19 mouse cellular contexts compared by ENCODE assay signal in the genomic region with DNA sequence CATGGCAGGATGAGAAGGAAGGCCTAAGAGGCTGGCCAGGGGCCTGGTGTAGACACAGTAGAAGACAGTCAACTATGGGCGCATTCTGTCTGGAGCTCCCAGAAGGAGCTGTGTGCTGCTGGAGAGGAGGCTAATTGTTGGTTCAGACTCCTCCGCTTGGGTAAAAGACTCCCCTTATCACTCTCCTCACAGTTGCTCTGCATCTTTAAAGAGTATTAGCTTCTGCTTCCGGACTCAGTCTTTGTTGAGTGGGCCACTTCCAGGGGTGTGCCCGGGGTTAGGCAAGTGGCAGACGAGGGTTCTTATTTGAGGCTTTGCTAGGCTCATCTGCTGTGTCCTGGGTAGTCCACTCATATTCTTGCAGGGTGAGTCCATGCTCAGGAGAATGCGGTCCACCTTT. TPM values are rescaled to one million over a fixed set of nuclear protein-coding genes. Genes with fewer than 3 reads are reported as not detected.
DNase-seq lines count a peak whose midpoint lies in the region; ATAC-seq lines count a peak whose summit lies in the region.
"Had no signal": no experiment of that assay in that cellular context is flagged by ENCODE, and none has a peak within 500 bp of the region (broad histone marks: within the 10 kb centered on the region; RNA-seq: fewer than 3 reads in every experiment).

No protein-coding gene starts in this region.

- peaks cover 80% of the 10 kb centered on the region for H3K4me1 ChIP-seq in megakaryocyte, embryonic 14.5 days
- H3K4me1 ChIP-seq: embryonic facial prominence, embryonic 10.5 days; embryonic facial prominence, embryonic 12.5 days; forebrain, embryonic 10.5 days; forebrain, embryonic 12.5 days had no signal

- H3K9me3 ChIP-seq in megakaryocyte, embryonic 14.5 days = peaks cover 11% of the 10 kb centered on the region
- H3K9me3 ChIP-seq: embryonic facial prominence, embryonic 10.5 days; embryonic facial prominence, embryonic 12.5 days; forebrain, embryonic 10.5 days; forebrain, embryonic 12.5 days had no signal

- H3K36me3 ChIP-seq in megakaryocyte, embryonic 14.5 days (replicated peaks; ENCODE audit: low read length) = peaks cover 97% of the 10 kb centered on the region

- peak overlapping the region; percentile 69 for H3K4me3 ChIP-seq in megakaryocyte, embryonic 14.5 days (replicated peaks)
- H3K4me3 ChIP-seq: embryonic facial prominence, embryonic 10.5 days; embryonic facial prominence, embryonic 12.5 days; forebrain, embryonic 10.5 days; forebrain, embryonic 12.5 days had no signal

- H3K27me3 ChIP-seq in megakaryocyte, embryonic 14.5 days (replicated peaks) = no peaks in the 10 kb centered on the region
- H3K27me3 ChIP-seq: embryonic facial prominence, embryonic 12.5 days; forebrain, embryonic 12.5 days had no signal

- DNase-seq in heart, adult 11 months = peak; percentile 85
- DNase-seq in heart, adult 8-10 months (ENCODE audit: low spot score) = no peak
- peak; percentile 82 for DNase-seq in MEL-GATA-1-ER (ENCODE audit: extremely low read depth, low read depth)
- DNase-seq in adrenal gland, adult 2 months = no peak
- DNase-seq: adrenal gland, adult 8-10 months; adrenal gland, postnatal 14 days; adrenal gland, postnatal 36 days; cerebellum, adult 11-12 months; cerebellum, adult 8-10 months; cerebellum, postnatal 10 days; cerebellum, postnatal 25 days had no signal

- no peak for ATAC-seq in megakaryocyte, adult 5-6 weeks (ENCODE audit: poor library complexity, severe bottlenecking)
- ATAC-seq: forebrain, embryonic 14.5 days; forebrain, embryonic 16.5 days had no signal

RNA-seq across cellular contexts. Expression of a gene that starts 45.9 kb away (rescaled TPM):
- 10 to 100 TPM; 79.2 to 97.9 (median 83.9) TPM for total RNA-seq in heart, adult 8-10 months (2022)
- polyA plus RNA-seq in megakaryocyte, embryonic 14.5 days (2012; ENCODE audit: insufficient read depth, low replicate concordance) = 13.8 and 21.9 TPM in 2 replicates
- 17.9 and 32.0 TPM in 2 replicates for total RNA-seq in megakaryocyte, adult 5-6 weeks (2015)
- total RNA-seq in megakaryocyte, adult 5-6 weeks (2017) = 24.4 and 26.3 TPM in 2 replicates
- 10 to 100 TPM; 77.4 to 80.9 TPM for total RNA-seq in adrenal gland, adult 2 months (2021)
- polyA plus RNA-seq in adrenal gland, adult 2 months (2012; rRNA removed) = 44.0 and 48.9 TPM in 2 replicates

RNA-seq across cellular contexts. Expression of a gene that starts 55.7 kb away (rescaled TPM):
- total RNA-seq in heart, adult 8-10 months (2022) = 10 to 100 TPM; 33.1 to 42.6 (median 38.3) TPM
- polyA plus RNA-seq in megakaryocyte, embryonic 14.5 days (2012; ENCODE audit: insufficient read depth, low replicate concordance) = 6.9 and 19.1 TPM in 2 replicates
- total RNA-seq in megakaryocyte, adult 5-6 weeks (2015) = 619 and 646 TPM in 2 replicates
- total RNA-seq in megakaryocyte, adult 5-6 weeks (2017) = 482 and 494 TPM in 2 replicates
- total RNA-seq in adrenal gland, adult 2 months (2021) = 10 to 100 TPM; 64.7 to 83.4 TPM
- 45.6 and 62.0 TPM in 2 replicates for polyA plus RNA-seq in adrenal gland, adult 2 months (2012; rRNA removed)

Comparison
In these comparisons a context has a peak if more than half of its experiments do, and no peak if none do; other contexts are left out.
1. DNase-seq: peak in heart, adult 11 months (single experiment) and MEL-GATA-1-ER (single experiment); none in heart, adult 8-10 months (single experiment) and adrenal gland, adult 2 months (single experiment).
2. RNA of a gene that starts 55.7 kb away (total RNA-seq): 482 to 646 TPM in megakaryocyte, adult 5-6 weeks; 64.7 to 83.4 TPM in adrenal gland, adult 2 months and 33.1 to 42.6 TPM in heart, adult 8-10 months; every median in the first group is over 4 times any median in the second.